Mouse (Mus musculus) c-Kit-negative CD71-positive TER-119-positive erythroid progenitor cells, embryonic 14.5 days (primary cell): ENCODE results near the gene Drd2.

Source experiments
- DNase-seq: peaks from one replicate; pipeline ENCODE4 v3.0.0-alpha.2; 2013; ENCODE audit warnings: low read depth, low spot score

Drd2 gene

DNA sequence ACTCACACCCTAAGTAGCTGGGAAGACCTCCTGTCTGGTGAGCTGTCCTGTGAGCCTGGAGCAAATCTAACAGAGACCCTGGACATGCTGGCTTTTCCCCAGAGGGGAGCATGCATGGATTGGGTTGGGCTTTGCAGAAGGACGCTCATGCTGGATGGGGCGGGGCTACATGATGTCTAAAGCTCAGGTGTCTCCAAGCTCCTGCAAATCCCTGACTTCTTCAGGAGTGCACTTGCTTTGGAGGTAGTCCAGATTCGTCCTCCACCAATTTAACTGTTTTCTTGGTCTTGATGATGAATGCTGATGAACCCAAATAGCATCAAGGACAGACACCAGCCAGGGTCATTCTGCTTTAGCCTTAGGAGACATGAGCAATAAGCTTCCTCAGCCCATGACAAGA is 110.1 kb downstream of the Drd2 start:
- DNase-seq = no peak

DNA sequence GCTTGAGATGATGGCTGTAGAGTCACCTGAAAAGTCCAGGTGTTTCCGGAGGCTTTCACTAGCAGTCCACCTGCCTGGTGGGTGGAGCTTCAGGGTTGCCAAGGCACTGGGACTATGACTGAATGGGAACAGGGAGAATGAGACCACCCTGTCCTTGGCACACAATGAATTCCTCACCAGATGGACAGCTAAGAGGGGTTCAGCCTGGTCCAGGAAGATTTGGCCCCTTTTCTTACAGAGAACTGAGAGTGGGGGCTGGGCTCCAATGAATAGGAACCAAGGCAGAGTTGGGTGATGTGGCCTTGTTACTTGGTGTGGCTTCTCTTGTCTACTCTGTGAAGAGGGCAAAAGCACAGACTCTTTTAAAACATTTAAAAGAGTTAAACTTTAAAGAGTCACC is 112.0 kb downstream of the Drd2 start:
- DNase-seq = no peak

- DNase-seq = no peak
Measured at GRCm38 (mm10) chr9:49456136-49456535, 115.7 kb downstream of the Drd2 start.
